Mouse (Mus musculus) forebrain, embryonic 10.5 days (tissue): ENCODE data around the gene Hspa2. TPM values are rescaled to one million over a fixed set of nuclear protein-coding genes. Genes with fewer than 3 reads are reported as not detected.
A peak's percentile ranks its signal among the peaks of the same experiment; 100 is the strongest.

Source experiments
- DNase-seq: peaks from one replicate; pipeline ENCODE4 v3.0.0-alpha.2; 2017; ENCODE audit warnings: low spot score; ENCODE audit errors: extremely low spot score
- H3K27ac ChIP-seq: fragments of 300-500 bp; sonication (generic); 2 replicates; pipeline ENCODE4 v1.5.1; 2016; ENCODE audit warnings: mild to moderate bottlenecking
- H3K27me3 ChIP-seq: fragments of 300-500 bp; sonication (generic); 2 replicates; pipeline ENCODE4 v1.6.1; 2016; ENCODE audit warnings: mild to moderate bottlenecking; ENCODE audit not compliant: poor library complexity, severe bottlenecking
- H3K36me3 ChIP-seq: fragments of 300-500 bp; sonication (generic); replicated peaks from 2 replicates; pipeline ENCODE4 v1.6.1; 2016; ENCODE audit warnings: mild to moderate bottlenecking, moderate library complexity
- H3K4me1 ChIP-seq: fragments of 300-500 bp; sonication (generic); 2 replicates; pipeline ENCODE4 v1.6.1; 2016
- H3K4me3 ChIP-seq: fragments of 300-500 bp; sonication (generic); 2 replicates; pipeline ENCODE4 v1.5.1; 2016; ENCODE audit warnings: mild to moderate bottlenecking, moderate library complexity
- H3K9me3 ChIP-seq: fragments of 300-500 bp; sonication (generic); 2 replicates; pipeline ENCODE4 v1.6.1; 2016; ENCODE audit warnings: mild to moderate bottlenecking, moderate library complexity
- WGBS: fragments of 180-500 bp; shearing (Covaris S2); methylation state at CpG from one replicate; pipeline ENCODE4 v1.1.7; 2016; 5-methylcytosine and 5-hydroxymethylcytosine counted together
- polyA plus RNA-seq: library from polyadenylated mRNA; unstranded; fragments of >200 nt; fragmentation: Nextera tagmentation; extraction: Ambion mirVana; gene quantifications from 2 replicates; pipeline ENCODE4 v1.2.1, GENCODE M21; 2016

The Hspa2 gene
- polyA plus RNA-seq, 1 experiment from 2014 or later: 3.1 TPM

GRCm38 (mm10) chr12:76388794-76389193, 15.2 kb upstream of the Hspa2 start:
- 95% methylated on average over 11 of the region's 11 CpGs for WGBS
- no peaks in the 10 kb centered on the region for H3K27me3 ChIP-seq
- no peak for DNase-seq
- H3K9me3 ChIP-seq: no peaks in the 10 kb centered on the region
- H3K4me3 ChIP-seq: no peak overlapping the region
- H3K4me1 ChIP-seq: no peaks in the 10 kb centered on the region
- H3K36me3 ChIP-seq: peaks cover 61% of the 10 kb centered on the region
- H3K27ac ChIP-seq: no peak overlapping the region

- Histone ChIP-seq H3K4me1 (no peaks in the 10 kb centered on the region), H3K9me3 (no peaks in the 10 kb centered on the region), H3K27me3 (no peaks in the 10 kb centered on the region), H3K27ac (no peak overlapping the region), H3K4me3 (no peak overlapping the region), H3K36me3 (peaks cover 34% of the 10 kb centered on the region)
- 83% methylated on average over 3 of the region's 3 CpGs for WGBS
- no peak for DNase-seq
Observed at GRCm38 (mm10) chr12:76391595-76392271, 12.2 kb upstream of the Hspa2 start.

- Histone ChIP-seq H3K4me3 (no peak overlapping the region), H3K4me1 (no peaks in the 10 kb centered on the region), H3K27ac (no peak overlapping the region), H3K27me3 (no peaks in the 10 kb centered on the region), H3K36me3 (peaks cover 27% of the 10 kb centered on the region), H3K9me3 (no peaks in the 10 kb centered on the region)
- no peak for DNase-seq
- WGBS: 84% methylated on average over 5 of the region's 5 CpGs
Observed at GRCm38 (mm10) chr12:76392979-76393378, 11.0 kb upstream of the Hspa2 start.

GRCm38 (mm10) chr12:76397281-76397680, 6.7 kb upstream of the Hspa2 start:
- H3K4me3 ChIP-seq: no peak overlapping the region
- H3K27ac ChIP-seq: no peak overlapping the region
- peaks cover 9% of the 10 kb centered on the region for H3K27me3 ChIP-seq
- no peaks in the 10 kb centered on the region for H3K36me3 ChIP-seq
- no peak for DNase-seq
- WGBS: 84% methylated on average over 5 of the region's 5 CpGs
- H3K4me1 ChIP-seq: no peaks in the 10 kb centered on the region
- no peaks in the 10 kb centered on the region for H3K9me3 ChIP-seq

- DNase-seq: no peak
- H3K27ac ChIP-seq: no peak overlapping the region
- no peaks in the 10 kb centered on the region for H3K36me3 ChIP-seq
- 59% methylated on average over 3 of the region's 3 CpGs for WGBS
- H3K9me3 ChIP-seq: no peaks in the 10 kb centered on the region
- H3K4me1 ChIP-seq: peaks cover 29% of the 10 kb centered on the region
- peaks cover 44% of the 10 kb centered on the region for H3K27me3 ChIP-seq
- no peak overlapping the region for H3K4me3 ChIP-seq
Observed at GRCm38 (mm10) chr12:76401674-76402073, 2.3 kb upstream of the Hspa2 start.

GRCm38 (mm10) chr12:76402991-76403885, 738 bp upstream of the Hspa2 start:
- under 1% methylated on average over 54 of the region's 54 CpGs for WGBS
- Histone ChIP-seq H3K36me3 (no peaks in the 10 kb centered on the region), H3K9me3 (no peaks in the 10 kb centered on the region), H3K4me3 (peak overlapping the region; percentile 74), H3K4me1 (peaks cover 29% of the 10 kb centered on the region), H3K27me3 (peaks cover 60% of the 10 kb centered on the region), H3K27ac (peak overlapping the region; percentile 91)
- peak; percentile 32 for DNase-seq

GRCm38 (mm10) chr12:76404836-76405182, 833 bp downstream of the Hspa2 start:
- H3K4me1 ChIP-seq: peaks cover 29% of the 10 kb centered on the region
- peak overlapping the region; percentile 21; the same call in 1 of the 2 replicates for H3K27ac ChIP-seq
- no peaks in the 10 kb centered on the region for H3K9me3 ChIP-seq
- 11% methylated on average over 20 of the region's 20 CpGs for WGBS
- peaks cover 67% of the 10 kb centered on the region for H3K27me3 ChIP-seq
- H3K36me3 ChIP-seq: no peaks in the 10 kb centered on the region
- H3K4me3 ChIP-seq: peak overlapping the region; percentile 74
- DNase-seq: peak; percentile 27

GRCm38 (mm10) chr12:76405183-76405970, 1.4 kb downstream of the Hspa2 start:
- 4% methylated on average over 64 of the region's 64 CpGs for WGBS
- peak; percentile 46 for DNase-seq
- Histone ChIP-seq H3K27ac (peak overlapping the region; percentile 21; the same call in 1 of the 2 replicates), H3K9me3 (no peaks in the 10 kb centered on the region), H3K4me1 (peaks cover 29% of the 10 kb centered on the region), H3K4me3 (peak overlapping the region; percentile 74), H3K27me3 (peaks cover 67% of the 10 kb centered on the region), H3K36me3 (no peaks in the 10 kb centered on the region)

GRCm38 (mm10) chr12:76405971-76406370, 2.0 kb downstream of the Hspa2 start:
- Histone ChIP-seq H3K4me1 (peaks cover 29% of the 10 kb centered on the region), H3K4me3 (peak overlapping the region; percentile 74), H3K36me3 (no peaks in the 10 kb centered on the region), H3K9me3 (no peaks in the 10 kb centered on the region), H3K27me3 (peaks cover 67% of the 10 kb centered on the region), H3K27ac (no peak overlapping the region)
- 3% methylated on average over 23 of the region's 23 CpGs for WGBS
- DNase-seq: peak; percentile 37

GRCm38 (mm10) chr12:76407184-76407583, 3.2 kb downstream of the Hspa2 start:
- peaks cover 29% of the 10 kb centered on the region for H3K4me1 ChIP-seq
- 47% methylated on average over 1 of the region's 1 CpGs for WGBS
- H3K36me3 ChIP-seq: no peaks in the 10 kb centered on the region
- H3K9me3 ChIP-seq: no peaks in the 10 kb centered on the region
- peaks cover 59% of the 10 kb centered on the region for H3K27me3 ChIP-seq
- H3K27ac ChIP-seq: no peak overlapping the region
- H3K4me3 ChIP-seq: no peak overlapping the region
- DNase-seq: no peak

- Histone ChIP-seq H3K36me3 (no peaks in the 10 kb centered on the region), H3K27ac (no peak overlapping the region), H3K4me3 (no peak overlapping the region), H3K27me3 (peaks cover 48% of the 10 kb centered on the region), H3K9me3 (no peaks in the 10 kb centered on the region), H3K4me1 (peaks cover 21% of the 10 kb centered on the region)
- DNase-seq: no peak
- WGBS: 57% methylated on average over 4 of the region's 4 CpGs
Observed at GRCm38 (mm10) chr12:76409166-76409565, 5.2 kb downstream of the Hspa2 start.

GRCm38 (mm10) chr12:76415383-76416010, 11.5 kb downstream of the Hspa2 start:
- no peak for DNase-seq
- Histone ChIP-seq H3K4me3 (no peak overlapping the region), H3K27ac (no peak overlapping the region), H3K4me1 (peaks cover 8% of the 10 kb centered on the region), H3K27me3 (peaks cover 36% of the 10 kb centered on the region), H3K36me3 (no peaks in the 10 kb centered on the region), H3K9me3 (peaks cover 7% of the 10 kb centered on the region; the same call in 1 of the 2 replicates)
- WGBS: 88% methylated on average over 12 of the region's 12 CpGs
